Mouse (Mus musculus): ENCODE data around the gene Tmsb15b2.
"Not testable (repeated sequence)": the region's sequence is repeated elsewhere in the genome, so short reads cannot be mapped to it uniquely, and the experiment has no call there.

Gene Tmsb15b2

GRCm38 (mm10) chrX:136975397-136975796 lies at the start of gene Tmsb15b2:
TSS of gene Tmsb15b2 (minus strand) at chrX:136975497.
- DNase-seq = not testable (repeated sequence)

- DNase-seq = peak; percentile 52
Observed at GRCm38 (mm10) chrX:137019310-137019709, 44.0 kb upstream of the Tmsb15b2 start.

GRCm38 (mm10) chrX:137017668-137018067 lies 42.4 kb upstream of the Tmsb15b2 start:
- DNase-seq = no peak

- peak; percentile 43 for DNase-seq
Observed at GRCm38 (mm10) chrX:137015099-137015709, 39.9 kb upstream of the Tmsb15b2 start.

- DNase-seq = no peak
Observed at GRCm38 (mm10) chrX:136996256-136996655, 21.0 kb upstream of the Tmsb15b2 start.

GRCm38 (mm10) chrX:136993641-136994040 lies 18.3 kb upstream of the Tmsb15b2 start:
- peak; percentile 33 for DNase-seq

- peak; percentile 78 for DNase-seq
Observed at GRCm38 (mm10) chrX:136992978-136993547, 17.8 kb upstream of the Tmsb15b2 start, which contains the start of gene Zcchc18. TSS of gene Zcchc18 (plus strand) at chrX:136993155.

GRCm38 (mm10) chrX:136992191-136992965 lies 17.1 kb upstream of the Tmsb15b2 start:
- peak; percentile 37 for DNase-seq

- no peak for DNase-seq
Observed at GRCm38 (mm10) chrX:136991274-136991673, 16.0 kb upstream of the Tmsb15b2 start.

- no peak for DNase-seq
Observed at GRCm38 (mm10) chrX:136986039-136986438, 10.7 kb upstream of the Tmsb15b2 start.

GRCm38 (mm10) chrX:136978616-136979015 lies 3.3 kb upstream of the Tmsb15b2 start:
- DNase-seq = no peak

- peak; percentile 41 for DNase-seq
Observed at GRCm38 (mm10) chrX:136976424-136977084, 1.3 kb upstream of the Tmsb15b2 start, which contains the start of the genes Tmsb15l and Tmsb15b1. TSS of gene Tmsb15l (minus strand) at chrX:136976869. TSS of gene Tmsb15b1 (minus strand) at chrX:136976874.

- peak; percentile 20 for DNase-seq
Observed at GRCm38 (mm10) chrX:136959688-136960087, 15.6 kb downstream of the Tmsb15b2 start.

- not testable (repeated sequence) for DNase-seq
Observed at GRCm38 (mm10) chrX:136958300-136958699, 17.0 kb downstream of the Tmsb15b2 start.

GRCm38 (mm10) chrX:136957583-136958279 lies 17.6 kb downstream of the Tmsb15b2 start:
- peak; percentile 84 for DNase-seq

GRCm38 (mm10) chrX:136937985-136938384 lies 37.3 kb downstream of the Tmsb15b2 start:
- no peak for DNase-seq

- DNase-seq = no peak
Observed at GRCm38 (mm10) chrX:136927031-136927430, 48.3 kb downstream of the Tmsb15b2 start, which contains the start of gene H2bfm. TSS of gene H2bfm (plus strand) at chrX:136927325.

GRCm38 (mm10) chrX:136925863-136926262 lies 49.4 kb downstream of the Tmsb15b2 start:
- no peak for DNase-seq
